Mouse (Mus musculus): Measurements from ENCODE around the gene Meioc.

- no peak for TF ChIP-seq CEBPB (IDR thresholded peaks at IDR 0.05; ENCODE audit: insufficient read depth, poor library complexity, severe bottlenecking)
- TF ChIP-seq MAX (IDR thresholded peaks at IDR 0.05; ENCODE audit: low read depth) = no peak
- TF ChIP-seq POLR2A (IDR thresholded peaks at IDR 0.05; ENCODE audit: insufficient read length, low read depth) = no peak
Observed at GRCm38 (mm10) chr11:102663416-102663815, at the start of gene Meioc.
